ENCODE assay signal across 8 mouse cellular contexts in genomic region chr4:107673638-107674321, GRCm38 (mm10). TPM values are rescaled to one million over a fixed set of nuclear protein-coding genes. Genes with fewer than 3 reads are reported as not detected.
DNase-seq lines count a peak whose midpoint lies in the region; ATAC-seq lines count a peak whose summit lies in the region.

No protein-coding gene starts in this region.

- DNase-seq in adrenal gland, adult (ENCODE audit: inconsistent age in 2 of 2, low spot score in 1 of 2) = peak; percentile 68 to 88
- peak; percentile 14 to 42 for DNase-seq in gastrocnemius, adult 8-10 months (ENCODE audit: low spot score in 2 of 2)
- DNase-seq in left cerebral cortex, adult 8-10 months (ENCODE audit: low spot score in 2 of 2) = peak; percentile 69 to 78
- peak; percentile 89 for DNase-seq in right cerebral cortex, postnatal 14 days
- peak; percentile 59 to 65 for DNase-seq in urinary bladder, postnatal 36 days (ENCODE audit: low spot score in 2 of 2)

- peak; percentile 99 for ATAC-seq in common myeloid progenitor, adult 5-6 weeks (replicated peaks; ENCODE audit: low read depth, poor library complexity, severe bottlenecking)
- ATAC-seq in inflammation-experienced regulatory T-cells, adult 6 months = peak; percentile 96
- ATAC-seq in megakaryocyte-erythroid progenitor cell, adult 5-6 weeks (replicated peaks; ENCODE audit: low FRiP score, low TSS enrichment, poor library complexity, severe bottlenecking) = peak; percentile 97

RNA-seq across cellular contexts. Expression of gene Dmrtb1, which starts 10.2 kb away (rescaled TPM):
- not detected in 2 replicates for total RNA-seq in common myeloid progenitor, adult 5-6 weeks (2017)
- not detected for total RNA-seq in gastrocnemius, adult 8-10 months (2022)
- not detected for polyA plus RNA-seq in inflammation-experienced regulatory T-cells, adult 6 months (2017; shearing (Covaris generic))
- 1 to 10 TPM in 1 of 4 experiments, under 1 TPM in 3; 0.27 to 1.0 (median 0.62) TPM for total RNA-seq in left cerebral cortex, adult 8-10 months (2022)
- not detected in 2 replicates for total RNA-seq in megakaryocyte-erythroid progenitor cell, adult 5-6 weeks (2014; fragmentation: Nextera tagmentation)
- not detected in 2 replicates for total RNA-seq in megakaryocyte-erythroid progenitor cell, adult 5-6 weeks (2017)

Comparison
In these comparisons a context has a peak if more than half of its experiments do, and no peak if none do; other contexts are left out.
1. Peak in every context shown above with its lines: DNase-seq and ATAC-seq.
2. DNase-seq: peak in every context shown above with its lines; median percentile 89 in right cerebral cortex, postnatal 14 days; 78 in adrenal gland, adult; 74 in left cerebral cortex, adult 8-10 months; 62 in urinary bladder, postnatal 36 days; 28 in gastrocnemius, adult 8-10 months.